Mouse (Mus musculus): ENCODE data around the gene Klf2. TPM values are rescaled to one million over a fixed set of nuclear protein-coding genes. Genes with fewer than 3 reads are reported as not detected.

Gene Klf2
- total and polyA plus RNA-seq, 3 experiments: 0.12 to 1.4 TPM; not detected in 1

DNA sequence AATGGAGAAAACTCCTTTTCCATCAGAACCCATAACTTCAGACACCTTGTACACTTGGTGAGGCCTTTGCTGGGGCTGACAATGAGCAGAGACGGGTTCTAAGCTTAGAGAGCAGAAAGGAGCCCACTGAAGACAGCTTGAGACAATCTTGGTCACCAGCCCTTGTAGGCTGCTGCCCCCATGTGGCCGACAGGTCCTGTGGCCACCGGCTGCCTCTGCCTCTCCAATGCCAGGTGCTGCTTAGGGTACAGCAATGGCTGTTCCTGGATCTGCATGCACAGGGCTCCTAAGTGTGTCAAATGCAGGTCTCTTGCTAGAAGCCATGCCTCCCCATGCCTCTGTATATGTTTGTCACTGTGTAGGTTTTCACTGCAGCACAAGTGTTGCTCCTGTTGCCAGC, 47.0 kb downstream of the Klf2 start:
- Histone ChIP-seq H3K36me3 (replicated peaks in 1 of 2; ENCODE audit: control insufficient read depth in 1 of 2, insufficient read depth in 1 of 2, low read length in 1 of 2) (peaks cover 58 to 97% of the 10 kb centered on the region in 2 experiments), H3K9me3 (replicated peaks; ENCODE audit: low read length) (peaks cover 4% of the 10 kb centered on the region), H3K27me3 (replicated peaks) (no peaks in the 10 kb centered on the region), H3K27ac (ENCODE audit: insufficient read depth, low read depth) (no peak overlapping the region), H3K9ac (ENCODE audit: insufficient read depth, low read depth) (no peak overlapping the region), H3K4me3 (replicated peaks in 1 of 3; ENCODE audit: low read depth in 2 of 3, low read length in 2 of 3, poor library complexity in 1 of 3) (no peak overlapping the region), H3K4me2 (ENCODE audit: insufficient read depth, low read depth, poor library complexity, severe bottlenecking) (no peak overlapping the region), H3K79me2 (replicated peaks; ENCODE audit: control insufficient read depth, extremely low read depth, insufficient read depth, poor library complexity, severe bottlenecking) (no peaks in the 10 kb centered on the region), H3K4me1 (ENCODE audit: control insufficient read depth in 1 of 2, insufficient read depth in 2 of 2) (peaks cover 0 to 49% of the 10 kb centered on the region in 2 experiments; a peak in 2 of 4 replicates)
- in situ Hi-C loops (cut with MboI; ENCODE audit: low pct_ligation_motif_present, low pct_unique_long_range_greater_than_20kb, low sequenced_read_pairs): loop anchor here (5.0 kb wide), 1 partner anchor 36 kb away; no protein-coding TSS in a partner anchor
- TF ChIP-seq MXI1 (IDR thresholded peaks at IDR 0.05; ENCODE audit: low read depth, low read length): no peak
- peak; percentile 98 for TF ChIP-seq RAD21 (IDR thresholded peaks at IDR 0.05; ENCODE audit: low read depth, low read length)
- peak; percentile 99 for TF ChIP-seq SMC3 (IDR thresholded peaks at IDR 0.05; ENCODE audit: low read depth, low read length)
- TF ChIP-seq ZC3H11A (IDR thresholded peaks at IDR 0.05; ENCODE audit: low read depth, low read length): peak; percentile 91
- no peak for TF ChIP-seq USF1 (IDR thresholded peaks at IDR 0.05; ENCODE audit: low read depth, low read length)
- no peak; the same call in 1 of the 2 replicates for TF ChIP-seq IRF4 (IDR thresholded peaks at IDR 0.05; ENCODE audit: low read depth, low read length)
- TF ChIP-seq POLR2AphosphoS2 (IDR thresholded peaks at IDR 0.05; ENCODE audit: low read depth, low read length): no peak
- TF ChIP-seq CTCF (conservative IDR thresholded peaks at IDR 0.05 in 1 of 2, IDR thresholded peaks at IDR 0.05 in 1 of 2; ENCODE audit: low read depth in 2 of 2, low read length in 2 of 2): peak; percentile 60 to 97; a peak in 3 of 4 replicates
- TF ChIP-seq ZNF384 (IDR thresholded peaks at IDR 0.05; ENCODE audit: low read depth, low read length): 0 out of 2 replicates have a peak, but pooled peaks have one; percentile 16
- TF ChIP-seq CHD1 (IDR thresholded peaks at IDR 0.05; ENCODE audit: low read depth, low read length): no peak
- no peak for TF ChIP-seq MAFK (IDR thresholded peaks at IDR 0.05; ENCODE audit: insufficient replicate concordance, low read length)
- TF ChIP-seq USF2 (conservative IDR thresholded peaks at IDR 0.05; ENCODE audit: low read depth, low read length): no peak
- dilution Hi-C loops (cut with MboI; ENCODE audit: extremely low pct_ligation_motif_present, extremely low pct_unique_long_range_greater_than_20kb, low sequenced_read_pairs): no loop called here
- peak; percentile 77 for DNase-seq (ENCODE audit: extremely low read depth)

DNA sequence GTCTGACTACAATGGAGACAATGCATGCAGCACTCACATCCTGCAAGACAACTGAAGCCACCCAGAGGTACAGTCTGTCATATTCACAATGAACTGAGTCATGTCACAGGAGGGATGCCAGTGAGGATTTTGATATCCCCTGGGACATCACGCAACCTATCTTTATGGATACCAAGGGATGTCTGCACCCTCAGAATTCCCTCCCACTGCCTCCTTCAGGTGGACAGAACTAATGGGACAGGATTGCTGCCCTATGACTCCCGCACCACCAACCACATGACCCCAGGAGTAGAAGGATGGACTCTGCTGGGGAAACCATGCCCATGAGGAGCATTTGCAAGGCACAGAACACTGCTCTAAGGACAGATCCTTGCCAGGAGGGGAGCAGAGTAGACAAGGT, 47.6 kb downstream of the Klf2 start:
- Histone ChIP-seq H3K4me1 (ENCODE audit: control insufficient read depth in 1 of 2, insufficient read depth in 2 of 2) (peaks cover 0 to 49% of the 10 kb centered on the region in 2 experiments; a peak in 2 of 4 replicates), H3K9ac (ENCODE audit: insufficient read depth, low read depth) (no peak overlapping the region), H3K4me3 (replicated peaks in 1 of 3; ENCODE audit: low read depth in 2 of 3, low read length in 2 of 3, poor library complexity in 1 of 3) (no peak overlapping the region), H3K36me3 (replicated peaks in 1 of 2; ENCODE audit: control insufficient read depth in 1 of 2, insufficient read depth in 1 of 2, low read length in 1 of 2) (peaks cover 59 to 97% of the 10 kb centered on the region in 2 experiments), H3K27me3 (replicated peaks) (no peaks in the 10 kb centered on the region), H3K27ac (ENCODE audit: insufficient read depth, low read depth) (no peak overlapping the region), H3K79me2 (replicated peaks; ENCODE audit: control insufficient read depth, extremely low read depth, insufficient read depth, poor library complexity, severe bottlenecking) (no peaks in the 10 kb centered on the region), H3K4me2 (ENCODE audit: insufficient read depth, low read depth, poor library complexity, severe bottlenecking) (no peak overlapping the region), H3K9me3 (replicated peaks; ENCODE audit: low read length) (peaks cover 4% of the 10 kb centered on the region)
- in situ Hi-C loops (cut with MboI; ENCODE audit: low pct_ligation_motif_present, low pct_unique_long_range_greater_than_20kb, low sequenced_read_pairs) (loop anchor here (5.0 kb wide), 1 partner anchor 36 kb away; no protein-coding TSS in a partner anchor), dilution Hi-C loops (cut with MboI; ENCODE audit: extremely low pct_ligation_motif_present, extremely low pct_unique_long_range_greater_than_20kb, low sequenced_read_pairs) (no loop called here)
- DNase-seq (ENCODE audit: extremely low read depth): no peak
- TF ChIP-seq SMC3 (IDR thresholded peaks at IDR 0.05; ENCODE audit: low read depth, low read length) (no peak), ELF1 (IDR thresholded peaks at IDR 0.05; ENCODE audit: low read depth, low read length) (no peak)

Other genes with a start within 250 kb of the Klf2 start
- 0.04 TPM in 1 of 2 replicates, not detected in the other for gene Olfr373, start 235.9 kb upstream of the Klf2 start, total RNA-seq (2012; rRNA removed)
- gene Olfr373, start 235.9 kb upstream of the Klf2 start, total RNA-seq (2014; rRNA removed): not detected in 2 replicates
- 0.29 and 0.30 TPM in 2 replicates for gene Olfr373, start 235.9 kb upstream of the Klf2 start, polyA plus RNA-seq (2012; ENCODE audit: insufficient read length, low read depth)
- gene Olfr374, start 212.0 kb upstream of the Klf2 start, total RNA-seq (2012; rRNA removed): not detected in 2 replicates
- gene Olfr374, start 212.0 kb upstream of the Klf2 start, total RNA-seq (2014; rRNA removed): not detected in 2 replicates
- 0.19 TPM in 1 of 2 replicates, not detected in the other for gene Olfr374, start 212.0 kb upstream of the Klf2 start, polyA plus RNA-seq (2012; ENCODE audit: insufficient read length, low read depth)
- 94.8 and 96.2 TPM in 2 replicates for gene Tpm4, start 184.1 kb upstream of the Klf2 start, total RNA-seq (2012; rRNA removed)
- 284 and 318 TPM in 2 replicates for gene Tpm4, start 184.1 kb upstream of the Klf2 start, total RNA-seq (2014; rRNA removed)
- 203 and 218 TPM in 2 replicates for gene Tpm4, start 184.1 kb upstream of the Klf2 start, polyA plus RNA-seq (2012; ENCODE audit: insufficient read length, low read depth)
- gene Rab8a, start 157.8 kb upstream of the Klf2 start, total RNA-seq (2012; rRNA removed): 102 and 113 TPM in 2 replicates
- 165 and 190 TPM in 2 replicates for gene Rab8a, start 157.8 kb upstream of the Klf2 start, total RNA-seq (2014; rRNA removed)
- gene Rab8a, start 157.8 kb upstream of the Klf2 start, polyA plus RNA-seq (2012; ENCODE audit: insufficient read length, low read depth): 136 and 186 TPM in 2 replicates
- 17.9 TPM in 2 replicates for gene Hsh2d, start 129.4 kb upstream of the Klf2 start, total RNA-seq (2012; rRNA removed)
- 25.1 and 26.1 TPM in 2 replicates for gene Hsh2d, start 129.4 kb upstream of the Klf2 start, total RNA-seq (2014; rRNA removed)
- 19.9 and 24.1 TPM in 2 replicates for gene Hsh2d, start 129.4 kb upstream of the Klf2 start, polyA plus RNA-seq (2012; ENCODE audit: insufficient read length, low read depth)
- gene Cib3, start 106.2 kb upstream of the Klf2 start, total RNA-seq (2012; rRNA removed): not detected in 2 replicates
- gene Cib3, start 106.2 kb upstream of the Klf2 start, total RNA-seq (2014; rRNA removed): not detected in 2 replicates
- gene Cib3, start 106.2 kb upstream of the Klf2 start, polyA plus RNA-seq (2012; ENCODE audit: insufficient read length, low read depth): not detected in 2 replicates
- not detected in 2 replicates for gene Gm11034, start 105.4 kb upstream of the Klf2 start, total RNA-seq (2012; rRNA removed)
- gene Gm11034, start 105.4 kb upstream of the Klf2 start, total RNA-seq (2014; rRNA removed): not detected in 2 replicates
- gene Gm11034, start 105.4 kb upstream of the Klf2 start, polyA plus RNA-seq (2012; ENCODE audit: insufficient read length, low read depth): not detected in 2 replicates
- 33.1 and 38.1 TPM in 2 replicates for gene Fam32a, start 99.3 kb upstream of the Klf2 start, total RNA-seq (2012; rRNA removed)
- gene Fam32a, start 99.3 kb upstream of the Klf2 start, total RNA-seq (2014; rRNA removed): 34.6 and 38.0 TPM in 2 replicates
- 43.0 and 43.8 TPM in 2 replicates for gene Fam32a, start 99.3 kb upstream of the Klf2 start, polyA plus RNA-seq (2012; ENCODE audit: insufficient read length, low read depth)
- 30.3 and 31.4 TPM in 2 replicates for gene Ap1m1, start 79.0 kb upstream of the Klf2 start, total RNA-seq (2012; rRNA removed)
- 15.6 and 20.1 TPM in 2 replicates for gene Ap1m1, start 79.0 kb upstream of the Klf2 start, total RNA-seq (2014; rRNA removed)
- gene Ap1m1, start 79.0 kb upstream of the Klf2 start, polyA plus RNA-seq (2012; ENCODE audit: insufficient read length, low read depth): 80.0 and 86.1 TPM in 2 replicates
- 16.4 and 18.3 TPM in 2 replicates for gene Gm10282, start 13.8 kb upstream of the Klf2 start, total RNA-seq (2012; rRNA removed)
- gene Gm10282, start 13.8 kb upstream of the Klf2 start, total RNA-seq (2014; rRNA removed): 76.4 and 77.7 TPM in 2 replicates
- 125 and 176 TPM in 2 replicates for gene Gm10282, start 13.8 kb upstream of the Klf2 start, polyA plus RNA-seq (2012; ENCODE audit: insufficient read length, low read depth)
- 25.1 and 25.6 TPM in 2 replicates for gene Eps15l1, start 102.4 kb downstream of the Klf2 start, total RNA-seq (2012; rRNA removed)
- 21.7 and 22.2 TPM in 2 replicates for gene Eps15l1, start 102.4 kb downstream of the Klf2 start, total RNA-seq (2014; rRNA removed)
- 48.3 and 49.4 TPM in 2 replicates for gene Eps15l1, start 102.4 kb downstream of the Klf2 start, polyA plus RNA-seq (2012; ENCODE audit: insufficient read length, low read depth)
- gene Calr3, start 124.8 kb downstream of the Klf2 start, total RNA-seq (2012; rRNA removed): 4.0 and 5.3 TPM in 2 replicates
- 2.5 and 2.8 TPM in 2 replicates for gene Calr3, start 124.8 kb downstream of the Klf2 start, total RNA-seq (2014; rRNA removed)
- gene Calr3, start 124.8 kb downstream of the Klf2 start, polyA plus RNA-seq (2012; ENCODE audit: insufficient read length, low read depth): 2.5 and 3.1 TPM in 2 replicates
- gene 1700030K09Rik, start 124.8 kb downstream of the Klf2 start, total RNA-seq (2012; rRNA removed): 12.6 TPM in 2 replicates
- gene 1700030K09Rik, start 124.8 kb downstream of the Klf2 start, total RNA-seq (2014; rRNA removed): 9.7 and 9.8 TPM in 2 replicates
- gene 1700030K09Rik, start 124.8 kb downstream of the Klf2 start, polyA plus RNA-seq (2012; ENCODE audit: insufficient read length, low read depth): 11.8 and 13.1 TPM in 2 replicates
- gene Cherp, start 156.2 kb downstream of the Klf2 start, total RNA-seq (2012; rRNA removed): 18.1 and 20.2 TPM in 2 replicates
- 6.1 and 8.9 TPM in 2 replicates for gene Cherp, start 156.2 kb downstream of the Klf2 start, total RNA-seq (2014; rRNA removed)
- 69.5 and 80.4 TPM in 2 replicates for gene Cherp, start 156.2 kb downstream of the Klf2 start, polyA plus RNA-seq (2012; ENCODE audit: insufficient read length, low read depth)
- 27.2 and 34.5 TPM in 2 replicates for gene Slc35e1, start 173.6 kb downstream of the Klf2 start, total RNA-seq (2012; rRNA removed)
- 24.0 and 28.7 TPM in 2 replicates for gene Slc35e1, start 173.6 kb downstream of the Klf2 start, total RNA-seq (2014; rRNA removed)
- 16.8 and 19.8 TPM in 2 replicates for gene Slc35e1, start 173.6 kb downstream of the Klf2 start, polyA plus RNA-seq (2012; ENCODE audit: insufficient read length, low read depth)
- 9.7 and 10.3 TPM in 2 replicates for gene Med26, start 229.2 kb downstream of the Klf2 start, total RNA-seq (2012; rRNA removed)
- gene Med26, start 229.2 kb downstream of the Klf2 start, total RNA-seq (2014; rRNA removed): 6.6 and 8.7 TPM in 2 replicates
- 12.9 and 14.3 TPM in 2 replicates for gene Med26, start 229.2 kb downstream of the Klf2 start, polyA plus RNA-seq (2012; ENCODE audit: insufficient read length, low read depth)

All from CH12.LX (cell line).